Mouse (Mus musculus) stomach, postnatal 0 days (tissue): ENCODE data around the gene Akt2. TPM values are rescaled to one million over a fixed set of nuclear protein-coding genes. Genes with fewer than 3 reads are reported as not detected.
A peak's percentile ranks its signal among the peaks of the same experiment; 100 is the strongest.

ENCODE experiments used
- ATAC-seq: fragments of 200-750 bp; cut with Nextera tagmentation; 2 replicates; pipeline ENCODE4 v1.8.0; 2017; ENCODE audit not compliant: low FRiP score, low TSS enrichment
- DNase-seq: peaks from one replicate; pipeline ENCODE4 v3.0.0-alpha.2; 2016; ENCODE audit warnings: low spot score
- H3K27ac ChIP-seq: fragments of 300-500 bp; sonication (generic); replicated peaks from 2 replicates; pipeline ENCODE4 v1.5.1; 2014; ENCODE audit warnings: mild to moderate bottlenecking, control low read depth
- H3K27me3 ChIP-seq: fragments of 300-500 bp; sonication (generic); 2 replicates; pipeline ENCODE4 v1.6.1; 2014; ENCODE audit warnings: low read length; ENCODE audit not compliant: control insufficient read depth, insufficient read depth
- H3K36me3 ChIP-seq: fragments of 300-500 bp; sonication (generic); 2 replicates; pipeline ENCODE4 v1.6.1; 2014; ENCODE audit warnings: low read length, mixed read lengths; ENCODE audit not compliant: control insufficient read depth, insufficient read depth
- H3K4me1 ChIP-seq: fragments of 300-500 bp; sonication (generic); replicated peaks from 2 replicates; pipeline ENCODE4 v1.6.1; 2014; ENCODE audit warnings: antibody characterized with exemption; ENCODE audit not compliant: control insufficient read depth, insufficient read depth
- H3K4me2 ChIP-seq: fragments of 300-500 bp; sonication (generic); replicated peaks from 2 replicates; pipeline ENCODE4 v1.6.1; 2014; ENCODE audit warnings: low read depth, mild to moderate bottlenecking, control low read depth, moderate library complexity
- H3K4me3 ChIP-seq: fragments of 300-500 bp; sonication (generic); 2 replicates; pipeline ENCODE4 v1.5.1; 2014; ENCODE audit warnings: low read depth, low read length, control low read depth
- H3K9ac ChIP-seq: fragments of 300-500 bp; sonication (generic); 2 replicates; pipeline ENCODE4 v1.6.1; 2014; ENCODE audit warnings: mild to moderate bottlenecking, low read length, control low read depth, mixed read lengths
- H3K9me3 ChIP-seq: fragments of 300-500 bp; sonication (generic); 2 replicates; pipeline ENCODE4 v1.6.1; 2016; ENCODE audit warnings: low read length; ENCODE audit not compliant: control insufficient read depth
- CTCF ChIP-seq: IDR thresholded peaks from 2 replicates; pipeline ENCODE4 v1.5.1; 2016; ENCODE audit warnings: antibody characterized with exemption, low read depth, mild to moderate bottlenecking, moderate library complexity
- EP300 ChIP-seq: optimal IDR thresholded peaks from 2 replicates; pipeline ENCODE3; 2016; ENCODE audit warnings: antibody characterized with exemption
- WGBS: fragments of 180-500 bp; shearing (Covaris S2); extraction: QIAGEN DNeasy Blood & Tissue Kit; methylation state at CpG from one replicate; pipeline ENCODE4 v1.1.7; 2014; 5-methylcytosine and 5-hydroxymethylcytosine counted together
- polyA plus RNA-seq: library from polyadenylated mRNA; unstranded; fragments of >200 nt; fragmentation: Nextera tagmentation; extraction: Ambion mirVana; gene quantifications from 2 replicates; pipeline ENCODE4 v1.2.1, GENCODE M21; 2015

Akt2 gene
- polyA plus RNA-seq, 1 experiment from 2014 or later: 42.6 TPM

DNA sequence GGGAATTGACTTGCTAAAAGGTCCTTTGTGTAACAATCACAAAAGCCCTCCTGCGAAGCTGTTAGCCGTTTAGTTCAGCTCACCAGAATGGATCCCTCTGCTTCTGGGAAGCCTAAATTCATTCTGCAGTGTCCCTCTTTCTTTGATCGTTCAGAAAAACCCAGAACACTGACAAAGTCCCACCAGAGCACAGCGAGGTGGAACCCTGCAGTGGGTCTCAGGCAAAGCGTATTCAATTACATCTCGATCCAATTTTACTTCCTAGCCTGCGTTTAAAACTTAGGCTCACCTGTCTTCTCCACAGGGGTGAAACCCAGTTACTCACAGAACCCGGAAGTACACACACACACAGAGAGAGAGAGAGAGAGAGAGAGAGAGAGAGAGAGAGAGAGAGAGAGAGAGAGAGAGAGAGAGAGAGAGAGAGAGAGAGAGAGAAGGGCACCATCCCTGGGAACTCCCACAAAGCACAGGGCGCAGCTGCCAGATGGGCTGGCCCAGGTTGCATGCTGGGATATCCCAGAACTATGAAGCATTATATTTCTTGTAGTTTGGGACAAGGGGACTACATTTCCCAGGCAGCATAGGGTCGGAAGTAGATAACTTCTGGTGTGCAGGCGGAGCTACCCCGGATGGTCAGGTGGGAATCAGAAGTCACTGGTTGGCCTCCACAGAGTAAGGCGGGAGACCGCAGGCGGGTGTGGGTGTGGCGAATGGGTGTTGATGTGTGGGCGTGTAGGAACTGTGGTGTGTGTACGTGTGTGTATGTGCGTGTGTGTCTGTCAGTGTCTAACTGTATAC is 97.7 kb downstream of the Akt2 start, which contains the start of gene Zfp607b:
Zfp607b (plus strand) TSS at position 526 of the 798 bp plus-strand sequence.
- H3K4me2 ChIP-seq: peak within 1 kb of the TSS; percentile 70
- no peaks in the 10 kb centered on the region for H3K9me3 ChIP-seq
- H3K4me3 ChIP-seq: peak within 1 kb of the TSS; percentile 43
- 0 out of 2 replicates have a peak, but pooled peaks have one; percentile 8 for TF ChIP-seq CTCF
- TF ChIP-seq EP300: no peak
- WGBS: under 1% methylated on average over 19 of the region's 19 CpGs
- DNase-seq (peak; percentile 93), ATAC-seq (peak; percentile 99)
- H3K27me3 ChIP-seq: no peaks in the 10 kb centered on the region
- peak within 1 kb of the TSS; percentile 63 for H3K9ac ChIP-seq
- peak within 1 kb of the TSS; percentile 65; the same call in 1 of the 2 replicates for H3K27ac ChIP-seq
- H3K36me3 ChIP-seq: no peaks in the 10 kb centered on the region
- no peaks in the 10 kb centered on the region for H3K4me1 ChIP-seq

Other genes starting within 250 kb of the Akt2 start
- gene Shkbp1, start 235.5 kb upstream of the Akt2 start, polyA plus RNA-seq: 26.3 and 27.3 TPM in 2 replicates
- gene Gm20479, start 234.1 kb upstream of the Akt2 start, polyA plus RNA-seq: 0.28 and 0.57 TPM in 2 replicates
- 0.24 and 0.25 TPM in 2 replicates for gene Sptbn4, start 143.9 kb upstream of the Akt2 start, polyA plus RNA-seq
- gene Blvrb, start 143.6 kb upstream of the Akt2 start, polyA plus RNA-seq: 97.3 and 103 TPM in 2 replicates
- gene Sertad3, start 117.8 kb upstream of the Akt2 start, polyA plus RNA-seq: 23.9 and 25.2 TPM in 2 replicates
- gene Sertad1, start 104.6 kb upstream of the Akt2 start, polyA plus RNA-seq: 50.0 and 53.0 TPM in 2 replicates
- 2.1 and 2.2 TPM in 2 replicates for gene Prx, start 92.2 kb upstream of the Akt2 start, polyA plus RNA-seq
- gene Hipk4, start 68.3 kb upstream of the Akt2 start, polyA plus RNA-seq: 0.23 and 0.39 TPM in 2 replicates
- 117 and 128 TPM in 2 replicates for gene Pld3, start 38.3 kb upstream of the Akt2 start, polyA plus RNA-seq
- 11.4 TPM in 2 replicates for gene 2310022A10Rik, start 38.3 kb upstream of the Akt2 start, polyA plus RNA-seq
- 1.4 and 1.6 TPM in 2 replicates for gene Ttc9b, start 62.4 kb downstream of the Akt2 start, polyA plus RNA-seq
- 4.2 and 4.6 TPM in 2 replicates for gene Map3k10, start 83.0 kb downstream of the Akt2 start, polyA plus RNA-seq
- gene Zfp607b, start 97.8 kb downstream of the Akt2 start, polyA plus RNA-seq: 1.9 and 2.0 TPM in 2 replicates
- gene Zfp60, start 139.8 kb downstream of the Akt2 start, polyA plus RNA-seq: 8.4 and 9.3 TPM in 2 replicates
- 1.3 and 1.6 TPM in 2 replicates for gene Zfp626, start 215.6 kb downstream of the Akt2 start, polyA plus RNA-seq
- gene Zfp59, start 247.1 kb downstream of the Akt2 start, polyA plus RNA-seq: 2.8 and 3.0 TPM in 2 replicates